Mouse (Mus musculus) bone marrow, adult 2 months (tissue): ENCODE data around the gene Gpat3.

Experiments
- CTCF ChIP-seq: fragments of 200-500 bp; IDR thresholded peaks from 2 replicates; pipeline ENCODE4 v1.5.1; 2011; ENCODE audit warnings: low read length, control low read depth; ENCODE audit not compliant: control insufficient read depth, insufficient read depth
- POLR2A ChIP-seq: fragments of 200-500 bp; IDR thresholded peaks from 2 replicates; pipeline ENCODE4 v1.6.1; 2011; ENCODE audit warnings: low read depth, mild to moderate bottlenecking, control low read depth, low read length, borderline replicate concordance; ENCODE audit not compliant: control insufficient read depth

GRCm38 (mm10) chr5:100856552-100856951 lies 11.0 kb downstream of the Gpat3 start:
- no peak for TF ChIP-seq CTCF
- TF ChIP-seq POLR2A, result no peak
